Mouse (Mus musculus): ENCODE results near the gene Rarb.

Gene Rarb

GRCm38 (mm10) chr14:16818602-16819250, at the start of gene Rarb:
Gene Rarb (minus strand): TSS chr14:16819156.
- no peak for DNase-seq (ENCODE audit: low read depth, low spot score)

- no peak for DNase-seq (ENCODE audit: low read depth, low spot score)
Measured at GRCm38 (mm10) chr14:16842036-16842435, 23.1 kb upstream of the Rarb start.

- DNase-seq (ENCODE audit: low read depth, low spot score): no peak
Measured at GRCm38 (mm10) chr14:16841597-16841989, 22.6 kb upstream of the Rarb start.

GRCm38 (mm10) chr14:16840951-16841596, 22.1 kb upstream of the Rarb start:
- no peak for DNase-seq (ENCODE audit: low read depth, low spot score)

GRCm38 (mm10) chr14:16840135-16840534, 21.2 kb upstream of the Rarb start:
- DNase-seq (ENCODE audit: low read depth, low spot score): no peak

GRCm38 (mm10) chr14:16815096-16815741, 3.7 kb downstream of the Rarb start:
- DNase-seq (ENCODE audit: low read depth, low spot score): no peak

GRCm38 (mm10) chr14:16806155-16806554, 12.8 kb downstream of the Rarb start:
- no peak for DNase-seq (ENCODE audit: low read depth, low spot score)

GRCm38 (mm10) chr14:16790161-16790560, 28.8 kb downstream of the Rarb start:
- peak; percentile 66 for DNase-seq (ENCODE audit: low read depth, low spot score)

- no peak for DNase-seq (ENCODE audit: low read depth, low spot score)
Measured at GRCm38 (mm10) chr14:16781942-16782541, 36.9 kb downstream of the Rarb start.

- no peak for DNase-seq (ENCODE audit: low read depth, low spot score)
Measured at GRCm38 (mm10) chr14:16776723-16777381, 42.1 kb downstream of the Rarb start.

GRCm38 (mm10) chr14:16772927-16773326, 46.0 kb downstream of the Rarb start:
- no peak for DNase-seq (ENCODE audit: low read depth, low spot score)

GRCm38 (mm10) chr14:16765891-16766290, 53.1 kb downstream of the Rarb start:
- DNase-seq (ENCODE audit: low read depth, low spot score): no peak

GRCm38 (mm10) chr14:16762773-16763172, 56.2 kb downstream of the Rarb start:
- no peak for DNase-seq (ENCODE audit: low read depth, low spot score)

- DNase-seq (ENCODE audit: low read depth, low spot score): no peak
Measured at GRCm38 (mm10) chr14:16758773-16759434, 60.1 kb downstream of the Rarb start.

- peak; percentile 6 for DNase-seq (ENCODE audit: low read depth, low spot score)
Measured at GRCm38 (mm10) chr14:16755601-16756000, 63.4 kb downstream of the Rarb start.

GRCm38 (mm10) chr14:16752648-16753047, 66.3 kb downstream of the Rarb start:
- DNase-seq (ENCODE audit: low read depth, low spot score): no peak

GRCm38 (mm10) chr14:16746982-16747578, 71.9 kb downstream of the Rarb start:
- no peak for DNase-seq (ENCODE audit: low read depth, low spot score)

GRCm38 (mm10) chr14:16740982-16741739, 77.8 kb downstream of the Rarb start:
- DNase-seq (ENCODE audit: low read depth, low spot score): no peak

GRCm38 (mm10) chr14:16738538-16738937, 80.4 kb downstream of the Rarb start:
- no peak for DNase-seq (ENCODE audit: low read depth, low spot score)

- no peak for DNase-seq (ENCODE audit: low read depth, low spot score)
Measured at GRCm38 (mm10) chr14:16737781-16738180, 81.2 kb downstream of the Rarb start.

Measured in ES-CJ7 (cell line).